Mouse (Mus musculus) lung, postnatal 0 days (tissue): ENCODE measurements around the gene Tbx2.

ENCODE experiments used
- CTCF ChIP-seq: IDR thresholded peaks from 2 replicates; pipeline ENCODE4 v1.5.1; 2016; ENCODE audit warnings: antibody characterized with exemption, mild to moderate bottlenecking
- EP300 ChIP-seq: IDR thresholded peaks from 2 replicates; pipeline ENCODE4 v1.6.1; 2016; ENCODE audit warnings: antibody characterized with exemption, mild to moderate bottlenecking, control low read depth

- TF ChIP-seq CTCF, result no peak
- no peak for TF ChIP-seq EP300
Observed at GRCm38 (mm10) chr11:85791212-85791611, 41.1 kb upstream of the Tbx2 start.
